ENCODE assay signal across 7 mouse cellular contexts in genomic region chr17:8524387-8525165, GRCm38 (mm10). TPM values are rescaled to one million over a fixed set of nuclear protein-coding genes. Genes with fewer than 3 reads are reported as not detected.
DNase-seq lines count a peak whose midpoint lies in the region; ATAC-seq and TF ChIP-seq lines count a peak whose summit lies in the region.

No protein-coding gene starts in this region.

- peak overlapping the region; percentile 89 for H3K4me2 ChIP-seq in limb, embryonic 11.5 days (ENCODE audit: low read depth, severe bottlenecking)
- H3K4me2 ChIP-seq in midbrain, embryonic 15.5 days = peak overlapping the region; percentile 90
- H3K4me2 ChIP-seq in stomach, postnatal 0 days (replicated peaks; ENCODE audit: low read depth) = peak overlapping the region; percentile 86

- peak overlapping the region; percentile 67 for H3K4me3 ChIP-seq in embryonic facial prominence, embryonic 10.5 days
- H3K4me3 ChIP-seq in limb, embryonic 11.5 days (ENCODE audit: low read depth, low read length) = peak overlapping the region; percentile 44
- H3K4me3 ChIP-seq in midbrain, embryonic 15.5 days = peak overlapping the region; percentile 52
- peak overlapping the region; percentile 48 for H3K4me3 ChIP-seq in stomach, postnatal 0 days (ENCODE audit: low read depth, low read length)

- no peaks in the 10 kb centered on the region for H3K9me3 ChIP-seq in embryonic facial prominence, embryonic 10.5 days
- no peaks in the 10 kb centered on the region for H3K9me3 ChIP-seq in limb, embryonic 11.5 days (ENCODE audit: control insufficient read depth, low read length)
- no peaks in the 10 kb centered on the region for H3K9me3 ChIP-seq in midbrain, embryonic 15.5 days
- no peaks in the 10 kb centered on the region for H3K9me3 ChIP-seq in stomach, postnatal 0 days (ENCODE audit: control insufficient read depth, low read length)

- H3K27me3 ChIP-seq in embryonic facial prominence, embryonic 10.5 days (replicated peaks; ENCODE audit: low read depth, poor library complexity, severe bottlenecking) = peaks cover 76% of the 10 kb centered on the region
- peaks cover 47% of the 10 kb centered on the region for H3K27me3 ChIP-seq in limb, embryonic 11.5 days (ENCODE audit: control insufficient read depth, insufficient read depth, low read length)
- peaks cover 10% of the 10 kb centered on the region; the same call in 1 of the 2 replicates for H3K27me3 ChIP-seq in midbrain, embryonic 15.5 days (replicated peaks)
- H3K27me3 ChIP-seq in stomach, postnatal 0 days (ENCODE audit: control insufficient read depth, insufficient read depth, low read length) = 0 out of 2 replicates have a peak, but pooled peaks cover 4% of the 10 kb centered on the region

- H3K9ac ChIP-seq in limb, embryonic 11.5 days (ENCODE audit: low read length) = peak overlapping the region; percentile 45
- peak overlapping the region; percentile 64 for H3K9ac ChIP-seq in midbrain, embryonic 15.5 days
- 0 out of 2 replicates have a peak overlapping the region, but pooled peaks have one; percentile 41 for H3K9ac ChIP-seq in stomach, postnatal 0 days (ENCODE audit: low read length)

- no peak for TF ChIP-seq EP300 in stomach, postnatal 0 days (optimal IDR thresholded peaks at IDR 0.05)

- no peaks in the 10 kb centered on the region for H3K36me3 ChIP-seq in embryonic facial prominence, embryonic 10.5 days (replicated peaks)
- no peaks in the 10 kb centered on the region for H3K36me3 ChIP-seq in limb, embryonic 11.5 days (ENCODE audit: control insufficient read depth, insufficient read depth, low read length)
- H3K36me3 ChIP-seq in midbrain, embryonic 15.5 days (replicated peaks) = no peaks in the 10 kb centered on the region
- no peaks in the 10 kb centered on the region for H3K36me3 ChIP-seq in stomach, postnatal 0 days (ENCODE audit: control insufficient read depth, insufficient read depth, low read length)

- H3K27ac ChIP-seq in embryonic facial prominence, embryonic 10.5 days (replicated peaks) = peak overlapping the region; percentile 75
- no peak overlapping the region for H3K27ac ChIP-seq in limb, embryonic 11.5 days (replicated peaks; ENCODE audit: low read depth, low read length)
- peak overlapping the region; percentile 63 for H3K27ac ChIP-seq in midbrain, embryonic 15.5 days
- H3K27ac ChIP-seq in stomach, postnatal 0 days (replicated peaks) = no peak overlapping the region

- H3K4me1 ChIP-seq in embryonic facial prominence, embryonic 10.5 days = peaks cover 32% of the 10 kb centered on the region
- H3K4me1 ChIP-seq in limb, embryonic 11.5 days (ENCODE audit: control insufficient read depth, insufficient read depth, low read length) = peaks cover 15% of the 10 kb centered on the region
- H3K4me1 ChIP-seq in midbrain, embryonic 15.5 days = peaks cover 32% of the 10 kb centered on the region
- 0 out of 2 replicates have a peak, but pooled peaks cover 6% of the 10 kb centered on the region for H3K4me1 ChIP-seq in stomach, postnatal 0 days (replicated peaks; ENCODE audit: control insufficient read depth, insufficient read depth)

- under 1% methylated on average over 42 of the region's 45 CpGs for WGBS in embryonic facial prominence, embryonic 10.5 days
- WGBS in limb, embryonic 11.5 days = 2% methylated on average over 37 of the region's 45 CpGs
- under 1% methylated on average over 41 of the region's 45 CpGs for WGBS in midbrain, embryonic 15.5 days
- 1% methylated on average over 26 of the region's 45 CpGs for WGBS in stomach, postnatal 0 days

- TF ChIP-seq CTCF in stomach, postnatal 0 days (IDR thresholded peaks at IDR 0.05; ENCODE audit: low read depth) = peak; percentile 52

- ATAC-seq in limb, embryonic 11.5 days (ENCODE audit: insufficient number of reproducible peaks, low FRiP score, low TSS enrichment, low read depth) = peak; percentile 63; the same call in 1 of the 2 replicates
- peak; percentile 92 for ATAC-seq in midbrain, embryonic 15.5 days (replicated peaks)
- peak; percentile 91 for ATAC-seq in stomach, postnatal 0 days (ENCODE audit: low FRiP score, low TSS enrichment)

- peak; percentile 89 to 92 for DNase-seq in adrenal gland, postnatal 36 days
- peak; percentile 79 for DNase-seq in embryonic facial prominence, embryonic 10.5 days (ENCODE audit: low spot score)
- peak; percentile 98 for DNase-seq in heart, adult 11 months
- DNase-seq in kidney, adult 18-20 months = peak; percentile 68
- DNase-seq in limb, embryonic 11.5 days (ENCODE audit: low spot score) = peak; percentile 78
- DNase-seq in stomach, postnatal 0 days (ENCODE audit: low spot score) = peak; percentile 83

RNA-seq across cellular contexts. Expression of gene Pde10a, which starts 0.6 kb away (rescaled TPM):
- total RNA-seq in adrenal gland, postnatal 36 days (2021) = 10 to 100 TPM; 20.6 to 62.1 TPM
- 2.2 and 3.0 TPM in 2 replicates for polyA plus RNA-seq in embryonic facial prominence, embryonic 10.5 days (2016; fragmentation: Nextera tagmentation; extraction: Ambion mirVana)
- polyA plus RNA-seq in limb, embryonic 11.5 days (2014; fragmentation: Nextera tagmentation; extraction: Ambion mirVana) = 0.77 and 1.5 TPM in 2 replicates
- 14.9 and 17.3 TPM in 2 replicates for polyA plus RNA-seq in midbrain, embryonic 15.5 days (2015; fragmentation: Nextera tagmentation; extraction: Ambion mirVana)
- 0.69 and 0.98 TPM in 2 replicates for polyA plus RNA-seq in stomach, postnatal 0 days (2015; fragmentation: Nextera tagmentation; extraction: Ambion mirVana)

RNA-seq across cellular contexts. Expression of gene Gm17087, which starts 42.2 kb away (rescaled TPM):
- total RNA-seq in adrenal gland, postnatal 36 days (2021) = not detected
- not detected in 2 replicates for polyA plus RNA-seq in embryonic facial prominence, embryonic 10.5 days (2016; fragmentation: Nextera tagmentation; extraction: Ambion mirVana)
- polyA plus RNA-seq in limb, embryonic 11.5 days (2014; fragmentation: Nextera tagmentation; extraction: Ambion mirVana) = not detected in 2 replicates
- polyA plus RNA-seq in midbrain, embryonic 15.5 days (2015; fragmentation: Nextera tagmentation; extraction: Ambion mirVana) = not detected in 2 replicates
- not detected in 2 replicates for polyA plus RNA-seq in stomach, postnatal 0 days (2015; fragmentation: Nextera tagmentation; extraction: Ambion mirVana)

Comparison
In these comparisons a context has a peak if more than half of its experiments do, and no peak if none do; other contexts are left out.
1. H3K27ac ChIP-seq: peak in embryonic facial prominence, embryonic 10.5 days (single experiment) and midbrain, embryonic 15.5 days (single experiment); none in limb, embryonic 11.5 days (single experiment) and stomach, postnatal 0 days (single experiment).
2. Peak in every context shown above with its lines, with median percentiles within 50 percentile points of each other: DNase-seq, H3K4me3 ChIP-seq, ATAC-seq, H3K4me2 ChIP-seq and H3K9ac ChIP-seq.